Mouse (Mus musculus): ENCODE measurements around the gene Rest.

- TF ChIP-seq FLI1 (IDR thresholded peaks at IDR 0.05; ENCODE audit: low read length) (no peak), GATA1 (IDR thresholded peaks at IDR 0.05; ENCODE audit: borderline replicate concordance, low read length) (no peak)
These were observed 377 bp downstream of the Rest start for GRCm38 (mm10) chr5:77265671-77266065.

All from megakaryocyte, embryonic 14.5 days (primary cell).